Mouse (Mus musculus) cortical plate, adult 2 months (tissue): Measurements from ENCODE around the gene Dbnl.

Experiments
- CTCF ChIP-seq: fragments of 200-500 bp; IDR thresholded peaks from 2 replicates; pipeline ENCODE4 v1.5.1; 2011; ENCODE audit warnings: mild to moderate bottlenecking, control low read depth, low read length; ENCODE audit not compliant: insufficient read depth; ENCODE audit errors: extremely low read depth
- POLR2A ChIP-seq: fragments of 200-500 bp; IDR thresholded peaks from 2 replicates; pipeline ENCODE4 v1.6.1; 2011; ENCODE audit warnings: mild to moderate bottlenecking, low read length, control low read depth; ENCODE audit not compliant: insufficient read depth; ENCODE audit errors: extremely low read depth

GRCm38 (mm10) chr11:5761820-5762632, 26.3 kb upstream of the Dbnl start, which contains the start of gene Urgcp:
- no peak for TF ChIP-seq CTCF
- TF ChIP-seq POLR2A = peak; percentile 68
